Mouse (Mus musculus) heart, adult 2 months (tissue): ENCODE measurements around the gene Arl8b.

Experiments
- CTCF ChIP-seq: fragments of 200-600 bp; IDR thresholded peaks from 2 replicates; pipeline ENCODE4 v1.8.1; 2022; ENCODE audit warnings: antibody characterized with exemption, mild to moderate bottlenecking, moderate library complexity
- EP300 ChIP-seq: fragments of 200-500 bp; IDR thresholded peaks from 2 replicates; pipeline ENCODE4 v1.6.1; 2011; ENCODE audit warnings: low read depth, low read length, control low read depth; ENCODE audit not compliant: insufficient read depth
- POLR2A ChIP-seq: fragments of 200-500 bp; IDR thresholded peaks from 2 replicates; pipeline ENCODE4 v1.6.1; 2011; ENCODE audit warnings: mild to moderate bottlenecking, low read depth, low read length, control low read depth; ENCODE audit not compliant: insufficient read depth

- TF ChIP-seq POLR2A = no peak
- no peak for TF ChIP-seq EP300
- peak; percentile 14; the same call in 1 of the 2 replicates for TF ChIP-seq CTCF
These were observed 1.9 kb downstream of the Arl8b start for GRCm38 (mm10) chr6:108784796-108785195.
